Mouse (Mus musculus): ENCODE measurements at regions not wholly inside any gene's neighbourhood (a gene's known extent, or its start where the extent isn't known, plus 50 kb on each side); places are given as distances from the start of the nearest gene placed in this dataset.

DNA sequence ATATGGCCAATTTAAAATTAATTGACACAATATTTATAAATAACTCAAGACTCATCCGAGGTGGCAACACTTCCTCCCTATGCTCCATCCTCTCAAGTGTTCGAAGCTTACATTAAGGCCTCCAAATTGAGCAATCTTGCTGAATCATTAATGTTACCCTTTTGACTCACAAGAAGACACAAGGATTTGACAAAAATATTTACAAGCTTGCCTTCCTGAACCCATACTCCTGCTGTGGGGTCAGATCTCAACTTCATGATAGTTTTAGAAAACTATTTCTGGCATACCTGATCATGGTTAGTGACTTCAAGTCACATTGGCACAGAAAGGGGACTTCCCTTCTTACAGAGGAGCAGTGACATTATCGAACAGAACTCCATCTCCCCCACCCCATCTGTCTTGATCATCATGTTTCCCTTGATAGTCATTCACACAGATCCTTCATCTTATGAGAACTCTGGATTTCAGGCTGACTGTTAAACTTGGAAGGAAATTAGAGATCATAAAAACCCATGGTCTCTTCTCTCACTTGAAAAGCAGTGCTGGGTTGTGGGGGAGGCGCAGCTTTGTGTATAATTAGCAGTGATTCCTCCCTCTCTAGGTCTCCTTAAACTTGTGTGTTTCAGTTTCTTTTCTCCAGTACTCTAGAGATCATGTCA lies 311.7 kb upstream of the Actbl2 start:
- no peak overlapping the region for H3K4me3 ChIP-seq
- H3K27me3 ChIP-seq (replicated peaks), result no peaks in the 10 kb centered on the region
- H3K9me3 ChIP-seq (replicated peaks), result no peaks in the 10 kb centered on the region
- H3K36me3 ChIP-seq, result no peaks in the 10 kb centered on the region
- 61% methylated on average over 4 of the region's 4 CpGs for WGBS (ENCODE audit: insufficient replicate concordance)
- no peak overlapping the region for H3K27ac ChIP-seq
- H3K4me2 ChIP-seq, result no peak overlapping the region
- ATAC-seq, result no peak
- no peak overlapping the region for H3K9ac ChIP-seq
- H3K4me1 ChIP-seq, result no peaks in the 10 kb centered on the region

DNA sequence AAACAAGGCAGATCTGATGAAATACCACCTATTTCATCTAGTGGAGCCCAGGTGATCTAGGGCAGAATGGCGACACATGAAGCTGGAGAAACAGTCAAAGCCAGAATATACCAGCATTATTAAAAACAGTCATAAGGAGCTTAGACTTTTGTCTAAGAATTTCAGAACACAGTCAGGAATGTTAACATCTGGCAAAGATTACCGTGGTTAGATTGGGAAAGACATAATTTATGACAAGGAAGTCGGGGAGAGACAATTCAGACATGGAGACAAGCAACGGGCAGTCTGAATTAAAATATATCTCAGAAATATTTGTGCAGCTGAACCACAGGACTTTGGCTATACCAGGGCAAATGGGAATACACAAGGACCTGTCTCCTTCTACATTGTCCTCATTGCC lies 310.8 kb upstream of the Actbl2 start:
- Histone ChIP-seq H3K27ac (no peak overlapping the region), H3K9ac (no peak overlapping the region), H3K4me3 (no peak overlapping the region), H3K4me1 (no peaks in the 10 kb centered on the region), H3K36me3 (no peaks in the 10 kb centered on the region), H3K4me2 (no peak overlapping the region), H3K9me3 (replicated peaks) (no peaks in the 10 kb centered on the region), H3K27me3 (replicated peaks) (no peaks in the 10 kb centered on the region)
- ATAC-seq, result no peak
- 54% methylated on average over 4 of the region's 4 CpGs for WGBS (ENCODE audit: insufficient replicate concordance)

GRCm38 (mm10) chr13:110944683-110945082 lies 310.1 kb upstream of the Actbl2 start:
- Histone ChIP-seq H3K36me3 (no peaks in the 10 kb centered on the region), H3K4me3 (no peak overlapping the region), H3K4me1 (no peaks in the 10 kb centered on the region), H3K4me2 (no peak overlapping the region), H3K9me3 (replicated peaks) (no peaks in the 10 kb centered on the region), H3K27me3 (replicated peaks) (no peaks in the 10 kb centered on the region), H3K9ac (no peak overlapping the region), H3K27ac (no peak overlapping the region)
- ATAC-seq, result no peak
- 77% methylated on average over 5 of the region's 5 CpGs for WGBS (ENCODE audit: insufficient replicate concordance)

GRCm38 (mm10) chr13:110960212-110960611 lies 294.6 kb upstream of the Actbl2 start:
- Histone ChIP-seq H3K9me3 (replicated peaks) (no peaks in the 10 kb centered on the region), H3K4me3 (no peak overlapping the region), H3K9ac (no peak overlapping the region), H3K27me3 (replicated peaks) (no peaks in the 10 kb centered on the region), H3K27ac (no peak overlapping the region), H3K4me1 (no peaks in the 10 kb centered on the region), H3K4me2 (no peak overlapping the region), H3K36me3 (no peaks in the 10 kb centered on the region)
- 28% methylated on average over 5 of the region's 5 CpGs for WGBS (ENCODE audit: insufficient replicate concordance)
- ATAC-seq, result no peak

GRCm38 (mm10) chr13:110967109-110967508 lies 287.7 kb upstream of the Actbl2 start:
- H3K4me2 ChIP-seq, result no peak overlapping the region
- no peak overlapping the region for H3K9ac ChIP-seq
- WGBS (ENCODE audit: insufficient replicate concordance), result 21% methylated on average over 8 of the region's 8 CpGs
- no peak overlapping the region for H3K4me3 ChIP-seq
- no peaks in the 10 kb centered on the region for H3K9me3 ChIP-seq (replicated peaks)
- H3K27ac ChIP-seq, result no peak overlapping the region
- H3K4me1 ChIP-seq, result no peaks in the 10 kb centered on the region
- no peak for ATAC-seq
- H3K36me3 ChIP-seq, result no peaks in the 10 kb centered on the region
- no peaks in the 10 kb centered on the region for H3K27me3 ChIP-seq (replicated peaks)

- peak; percentile 68; the same call in 1 of the 2 replicates for ATAC-seq
- WGBS (ENCODE audit: insufficient replicate concordance), result 35% methylated on average over 5 of the region's 5 CpGs
Observed at GRCm38 (mm10) chr13:110967626-110968506, 286.9 kb upstream of the Actbl2 start.

DNA sequence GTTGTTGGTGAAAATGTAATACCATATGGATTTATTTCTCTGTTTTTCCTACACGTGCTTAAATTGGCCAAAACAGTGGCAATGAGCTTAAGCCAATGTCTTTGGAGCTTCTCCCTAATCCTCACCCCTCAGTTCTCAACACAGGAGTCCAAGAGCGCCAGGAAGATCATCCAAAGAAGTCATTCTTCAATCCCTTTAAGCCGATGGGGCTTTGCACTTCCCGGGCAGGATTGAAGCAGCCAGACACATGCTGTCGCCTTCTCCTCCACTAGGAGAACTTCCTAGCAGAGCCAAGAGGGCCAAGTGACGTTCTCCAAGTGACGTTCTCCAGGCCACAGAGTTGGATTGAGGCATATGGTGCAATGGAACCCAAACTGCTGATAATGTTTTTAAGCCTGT lies 286.3 kb upstream of the Actbl2 start:
- no peaks in the 10 kb centered on the region for H3K27me3 ChIP-seq (replicated peaks)
- no peak overlapping the region for H3K4me3 ChIP-seq
- no peak overlapping the region for H3K9ac ChIP-seq
- no peaks in the 10 kb centered on the region for H3K36me3 ChIP-seq
- ATAC-seq, result no peak
- no peaks in the 10 kb centered on the region for H3K4me1 ChIP-seq
- no peak overlapping the region for H3K27ac ChIP-seq
- no peaks in the 10 kb centered on the region for H3K9me3 ChIP-seq (replicated peaks)
- 40% methylated on average over 7 of the region's 7 CpGs for WGBS (ENCODE audit: insufficient replicate concordance)
- H3K4me2 ChIP-seq, result no peak overlapping the region

More at GRCm38 (mm10) chr13:110967626-110968506, 286.9 kb upstream of the Actbl2 start:
- Histone ChIP-seq H3K9ac (no peak overlapping the region), H3K27me3 (replicated peaks) (no peaks in the 10 kb centered on the region), H3K27ac (no peak overlapping the region), H3K4me2 (no peak overlapping the region), H3K4me3 (no peak overlapping the region), H3K36me3 (no peaks in the 10 kb centered on the region), H3K4me1 (no peaks in the 10 kb centered on the region), H3K9me3 (replicated peaks) (no peaks in the 10 kb centered on the region)

GRCm38 (mm10) chr13:110977379-110977778 lies 277.4 kb upstream of the Actbl2 start:
- Histone ChIP-seq H3K27ac (no peak overlapping the region), H3K27me3 (replicated peaks) (no peaks in the 10 kb centered on the region), H3K9me3 (replicated peaks) (no peaks in the 10 kb centered on the region), H3K9ac (no peak overlapping the region), H3K4me2 (no peak overlapping the region), H3K4me3 (no peak overlapping the region), H3K36me3 (no peaks in the 10 kb centered on the region), H3K4me1 (no peaks in the 10 kb centered on the region)
- no peak for ATAC-seq
- 71% methylated on average over 5 of the region's 5 CpGs for WGBS (ENCODE audit: insufficient replicate concordance)

DNA sequence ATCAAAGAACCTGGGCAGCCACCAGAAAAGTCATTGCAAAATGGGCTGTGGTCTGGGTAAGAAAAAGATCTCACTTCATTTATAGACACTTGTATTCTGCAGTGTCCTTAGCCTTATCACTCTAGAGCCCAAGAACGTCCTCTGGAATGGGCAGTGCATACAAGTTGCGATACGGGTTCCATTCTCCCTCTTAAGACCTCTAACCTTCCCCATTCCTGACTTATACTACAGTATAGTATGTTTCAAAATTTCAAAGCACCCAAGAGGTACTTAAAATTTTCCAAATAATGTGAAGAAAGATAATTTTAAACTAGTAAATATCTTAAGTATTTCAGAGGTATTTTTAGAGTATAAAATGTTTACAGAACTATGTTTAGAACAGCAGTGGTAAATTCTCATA lies 276.8 kb upstream of the Actbl2 start:
- Histone ChIP-seq H3K4me1 (no peaks in the 10 kb centered on the region), H3K27ac (no peak overlapping the region), H3K36me3 (no peaks in the 10 kb centered on the region), H3K9me3 (replicated peaks) (no peaks in the 10 kb centered on the region), H3K4me3 (no peak overlapping the region), H3K9ac (no peak overlapping the region), H3K27me3 (replicated peaks) (no peaks in the 10 kb centered on the region), H3K4me2 (no peak overlapping the region)
- WGBS (ENCODE audit: insufficient replicate concordance), result 83% methylated on average over 3 of the region's 3 CpGs
- no peak for ATAC-seq

DNA sequence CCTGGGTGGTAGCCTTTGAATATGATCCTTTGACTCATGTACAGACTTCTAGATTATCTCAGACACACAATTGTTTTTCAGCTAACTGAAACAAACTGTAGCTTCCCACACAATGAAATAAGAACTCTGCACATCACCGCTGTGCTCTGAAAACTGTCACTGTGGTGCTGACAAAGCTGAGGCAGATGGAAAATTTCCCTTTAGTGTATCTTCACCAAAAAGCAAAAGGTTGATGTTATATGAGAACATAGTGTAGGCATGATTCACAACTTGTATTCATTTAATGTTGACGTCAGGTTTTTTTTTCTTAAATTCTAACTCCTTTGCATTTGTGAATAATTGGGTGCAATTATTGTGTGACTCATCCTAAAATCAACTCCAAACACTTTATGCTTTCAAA lies 264.1 kb upstream of the Actbl2 start:
- no peak overlapping the region for H3K9ac ChIP-seq
- WGBS (ENCODE audit: insufficient replicate concordance), result 82% methylated on average over 2 of the region's 2 CpGs
- no peak overlapping the region for H3K27ac ChIP-seq
- no peak overlapping the region for H3K4me3 ChIP-seq
- H3K4me1 ChIP-seq, result no peaks in the 10 kb centered on the region
- no peaks in the 10 kb centered on the region for H3K27me3 ChIP-seq (replicated peaks)
- H3K4me2 ChIP-seq, result no peak overlapping the region
- H3K9me3 ChIP-seq (replicated peaks), result no peaks in the 10 kb centered on the region
- no peak for ATAC-seq
- H3K36me3 ChIP-seq, result no peaks in the 10 kb centered on the region

DNA sequence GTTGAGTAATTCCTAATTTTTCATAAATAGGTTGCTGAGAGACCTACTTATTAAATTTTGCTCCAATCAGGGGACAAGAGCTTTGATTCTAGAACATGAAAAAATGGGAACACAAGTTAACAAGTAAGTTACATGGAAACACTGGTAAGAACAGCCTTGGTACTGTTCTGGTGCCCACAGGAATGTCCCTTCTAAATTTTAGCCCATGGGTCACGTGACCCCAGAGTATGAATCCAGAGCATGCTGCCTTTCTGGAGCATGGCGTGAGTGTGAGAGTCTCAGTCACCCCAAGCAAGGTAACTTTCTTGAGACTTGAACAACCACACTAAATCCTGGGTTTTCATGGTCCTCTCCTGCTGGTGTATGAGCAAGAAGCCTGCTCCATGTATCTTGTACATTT lies 263.7 kb upstream of the Actbl2 start:
- no peak overlapping the region for H3K4me2 ChIP-seq
- H3K9me3 ChIP-seq (replicated peaks), result no peaks in the 10 kb centered on the region
- H3K4me1 ChIP-seq, result no peaks in the 10 kb centered on the region
- no peak overlapping the region for H3K4me3 ChIP-seq
- no peaks in the 10 kb centered on the region for H3K36me3 ChIP-seq
- H3K9ac ChIP-seq, result no peak overlapping the region
- 64% methylated on average over 2 of the region's 2 CpGs for WGBS (ENCODE audit: insufficient replicate concordance)
- H3K27ac ChIP-seq, result no peak overlapping the region
- ATAC-seq, result no peak
- no peaks in the 10 kb centered on the region for H3K27me3 ChIP-seq (replicated peaks)

GRCm38 (mm10) chr13:110994596-110994995 lies 260.2 kb upstream of the Actbl2 start:
- Histone ChIP-seq H3K9me3 (replicated peaks) (no peaks in the 10 kb centered on the region), H3K27me3 (replicated peaks) (no peaks in the 10 kb centered on the region), H3K27ac (no peak overlapping the region), H3K9ac (no peak overlapping the region), H3K4me2 (no peak overlapping the region), H3K4me1 (no peaks in the 10 kb centered on the region), H3K4me3 (no peak overlapping the region), H3K36me3 (no peaks in the 10 kb centered on the region)
- ATAC-seq, result no peak
- WGBS (ENCODE audit: insufficient replicate concordance), result 68% methylated on average over 3 of the region's 3 CpGs
